Mouse (Mus musculus) kidney, embryonic 15.5 days (tissue): ENCODE measurements around the gene Zbtb24. TPM values are rescaled to one million over a fixed set of nuclear protein-coding genes. Genes with fewer than 3 reads are reported as not detected.

Experiments
- ATAC-seq: fragments of 200-750 bp; cut with Nextera tagmentation; replicated peaks from 2 replicates; pipeline ENCODE4 v1.8.0; 2017; ENCODE audit warnings: moderate TSS enrichment; ENCODE audit not compliant: low FRiP score
- H3K27ac ChIP-seq: fragments of 300-500 bp; sonication (generic); 2 replicates; pipeline ENCODE4 v1.5.1; 2015; ENCODE audit warnings: mild to moderate bottlenecking, inconsistent platforms
- H3K27me3 ChIP-seq: fragments of 300-500 bp; sonication (generic); 2 replicates; pipeline ENCODE4 v1.6.1; 2015; ENCODE audit warnings: inconsistent platforms
- H3K36me3 ChIP-seq: fragments of 300-500 bp; sonication (generic); 2 replicates; pipeline ENCODE4 v1.6.1; 2015; ENCODE audit warnings: inconsistent platforms
- H3K4me1 ChIP-seq: fragments of 300-500 bp; sonication (generic); 2 replicates; pipeline ENCODE4 v1.6.1; 2015; ENCODE audit warnings: inconsistent platforms
- H3K4me2 ChIP-seq: fragments of 300-500 bp; sonication (generic); 2 replicates; pipeline ENCODE4 v1.6.1; 2015; ENCODE audit warnings: moderate library complexity, mild to moderate bottlenecking, inconsistent platforms
- H3K4me3 ChIP-seq: fragments of 300-500 bp; sonication (generic); replicated peaks from 2 replicates; pipeline ENCODE4 v1.5.1; 2015; ENCODE audit warnings: mild to moderate bottlenecking, inconsistent platforms
- H3K9ac ChIP-seq: fragments of 300-500 bp; sonication (generic); 2 replicates; pipeline ENCODE4 v1.6.1; 2015; ENCODE audit warnings: mild to moderate bottlenecking, inconsistent platforms
- H3K9me3 ChIP-seq: fragments of 300-500 bp; sonication (generic); replicated peaks from 2 replicates; pipeline ENCODE4 v1.6.1; 2016; ENCODE audit warnings: inconsistent platforms
- WGBS: fragments of 180-500 bp; shearing (Covaris S2); methylation state at CpG from one replicate; pipeline ENCODE4 v1.1.7; 2015; ENCODE audit warnings: mixed read lengths; 5-methylcytosine and 5-hydroxymethylcytosine counted together
- polyA plus RNA-seq: library from polyadenylated mRNA; unstranded; fragments of >200 nt; fragmentation: Nextera tagmentation; extraction: Ambion mirVana; gene quantifications from 2 replicates; pipeline ENCODE4 v1.2.1, GENCODE M21; 2015

Zbtb24 gene
- polyA plus RNA-seq, 1 experiment from 2014 or later, result 19.8 TPM

- H3K4me1 ChIP-seq, result peaks cover 19% of the 10 kb centered on the region
- ATAC-seq, result no peak
- no peak overlapping the region for H3K27ac ChIP-seq
- H3K9ac ChIP-seq, result no peak overlapping the region
- no peaks in the 10 kb centered on the region for H3K9me3 ChIP-seq
- no peaks in the 10 kb centered on the region for H3K27me3 ChIP-seq
- H3K36me3 ChIP-seq, result no peaks in the 10 kb centered on the region
- H3K4me2 ChIP-seq, result no peak overlapping the region
- no peak overlapping the region for H3K4me3 ChIP-seq
These were observed 22.4 kb downstream of the Zbtb24 start for GRCm38 (mm10) chr10:41472534-41472933.

GRCm38 (mm10) chr10:41472962-41473481 lies 22.8 kb downstream of the Zbtb24 start:
- Histone ChIP-seq H3K27me3 (no peaks in the 10 kb centered on the region), H3K4me1 (peaks cover 22% of the 10 kb centered on the region), H3K4me2 (no peak overlapping the region), H3K4me3 (no peak overlapping the region), H3K27ac (no peak overlapping the region), H3K9me3 (no peaks in the 10 kb centered on the region), H3K9ac (no peak overlapping the region), H3K36me3 (no peaks in the 10 kb centered on the region)
- no peak for ATAC-seq
- WGBS, result 71% methylated on average over 5 of the region's 5 CpGs

GRCm38 (mm10) chr10:41473782-41474468 lies 23.7 kb downstream of the Zbtb24 start:
- WGBS, result 76% methylated on average over 6 of the region's 6 CpGs
- Histone ChIP-seq H3K4me1 (peaks cover 26% of the 10 kb centered on the region), H3K4me3 (no peak overlapping the region), H3K27me3 (no peaks in the 10 kb centered on the region), H3K36me3 (no peaks in the 10 kb centered on the region), H3K9ac (no peak overlapping the region), H3K4me2 (no peak overlapping the region), H3K9me3 (no peaks in the 10 kb centered on the region), H3K27ac (no peak overlapping the region)
- ATAC-seq, result no peak

GRCm38 (mm10) chr10:41474981-41475391 lies 24.8 kb downstream of the Zbtb24 start:
- H3K9me3 ChIP-seq, result no peaks in the 10 kb centered on the region
- ATAC-seq, result no peak
- H3K4me3 ChIP-seq, result no peak overlapping the region
- WGBS, result 75% methylated on average over 1 of the region's 1 CpGs
- H3K9ac ChIP-seq, result no peak overlapping the region
- H3K4me2 ChIP-seq, result no peak overlapping the region
- H3K36me3 ChIP-seq, result peaks cover 8% of the 10 kb centered on the region; the same call in 1 of the 2 replicates
- H3K4me1 ChIP-seq, result peaks cover 26% of the 10 kb centered on the region
- H3K27ac ChIP-seq, result peak overlapping the region; percentile 15; the same call in 1 of the 2 replicates
- no peaks in the 10 kb centered on the region for H3K27me3 ChIP-seq

GRCm38 (mm10) chr10:41476171-41477017 lies 26.2 kb downstream of the Zbtb24 start, which contains the start of gene Mical1:
Mical1 (plus strand) TSS chr10:41476314.
- Histone ChIP-seq H3K9me3 (no peaks in the 10 kb centered on the region), H3K36me3 (peaks cover 21% of the 10 kb centered on the region), H3K27ac (peak within 1 kb of the TSS; percentile 81), H3K4me3 (peak within 1 kb of the TSS; percentile 62), H3K4me1 (peaks cover 30% of the 10 kb centered on the region), H3K4me2 (peak within 1 kb of the TSS; percentile 93), H3K27me3 (no peaks in the 10 kb centered on the region), H3K9ac (peak within 1 kb of the TSS; percentile 57)
- peak; percentile 82 for ATAC-seq
- WGBS, result under 1% methylated on average over 35 of the region's 35 CpGs

- peak overlapping the region; percentile 57 for H3K9ac ChIP-seq
- WGBS, result under 1% methylated on average over 9 of the region's 9 CpGs
- peaks cover 30% of the 10 kb centered on the region for H3K4me1 ChIP-seq
- H3K4me2 ChIP-seq, result peak overlapping the region; percentile 93
- peak overlapping the region; percentile 81 for H3K27ac ChIP-seq
- H3K36me3 ChIP-seq, result peaks cover 26% of the 10 kb centered on the region
- H3K27me3 ChIP-seq, result no peaks in the 10 kb centered on the region
- ATAC-seq, result peak; percentile 9; the same call in 1 of the 2 replicates
- no peaks in the 10 kb centered on the region for H3K9me3 ChIP-seq
- H3K4me3 ChIP-seq, result peak overlapping the region; percentile 62
These were observed 26.8 kb downstream of the Zbtb24 start for GRCm38 (mm10) chr10:41477018-41477277.

GRCm38 (mm10) chr10:41477278-41478181 lies 27.3 kb downstream of the Zbtb24 start:
- 5% methylated on average over 20 of the region's 20 CpGs for WGBS
- Histone ChIP-seq H3K9ac (peak overlapping the region; percentile 57), H3K4me2 (peak overlapping the region; percentile 93), H3K9me3 (no peaks in the 10 kb centered on the region), H3K27ac (peak overlapping the region; percentile 81), H3K36me3 (peaks cover 31% of the 10 kb centered on the region), H3K4me3 (peak overlapping the region; percentile 62), H3K27me3 (no peaks in the 10 kb centered on the region), H3K4me1 (peaks cover 30% of the 10 kb centered on the region)
- peak; percentile 76 for ATAC-seq

- no peak for ATAC-seq
- no peaks in the 10 kb centered on the region for H3K9me3 ChIP-seq
- 92% methylated on average over 3 of the region's 3 CpGs for WGBS
These were observed 29.8 kb downstream of the Zbtb24 start for GRCm38 (mm10) chr10:41479961-41480360.

GRCm38 (mm10) chr10:41480938-41481880 lies 31.0 kb downstream of the Zbtb24 start:
- H3K4me3 ChIP-seq, result no peak overlapping the region
- peaks cover 24% of the 10 kb centered on the region for H3K4me1 ChIP-seq
- H3K27me3 ChIP-seq, result no peaks in the 10 kb centered on the region
- H3K4me2 ChIP-seq, result no peak overlapping the region
- H3K9me3 ChIP-seq, result no peaks in the 10 kb centered on the region
- H3K9ac ChIP-seq, result no peak overlapping the region
- no peak for ATAC-seq
- peaks cover 68% of the 10 kb centered on the region for H3K36me3 ChIP-seq
- WGBS, result 76% methylated on average over 33 of the region's 33 CpGs
- no peak overlapping the region for H3K27ac ChIP-seq

More at GRCm38 (mm10) chr10:41479961-41480360, 29.8 kb downstream of the Zbtb24 start:
- H3K27me3 ChIP-seq, result no peaks in the 10 kb centered on the region
- peaks cover 56% of the 10 kb centered on the region for H3K36me3 ChIP-seq
- H3K4me1 ChIP-seq, result peaks cover 30% of the 10 kb centered on the region
- H3K9ac ChIP-seq, result no peak overlapping the region
- no peak overlapping the region for H3K27ac ChIP-seq
- no peak overlapping the region for H3K4me3 ChIP-seq
- no peak overlapping the region for H3K4me2 ChIP-seq

GRCm38 (mm10) chr10:41482446-41482845 lies 32.3 kb downstream of the Zbtb24 start:
- no peak for ATAC-seq
- Histone ChIP-seq H3K27ac (no peak overlapping the region), H3K4me3 (no peak overlapping the region), H3K27me3 (no peaks in the 10 kb centered on the region), H3K9ac (no peak overlapping the region), H3K9me3 (no peaks in the 10 kb centered on the region), H3K36me3 (peaks cover 80% of the 10 kb centered on the region), H3K4me2 (no peak overlapping the region), H3K4me1 (peaks cover 12% of the 10 kb centered on the region)
- 88% methylated on average over 7 of the region's 7 CpGs for WGBS

- no peak overlapping the region for H3K4me3 ChIP-seq
- H3K4me2 ChIP-seq, result no peak overlapping the region
- no peak overlapping the region for H3K27ac ChIP-seq
- peaks cover 74% of the 10 kb centered on the region for H3K36me3 ChIP-seq
- H3K9me3 ChIP-seq, result no peaks in the 10 kb centered on the region
- 0 out of 2 replicates have a peak, but pooled peaks cover 3% of the 10 kb centered on the region for H3K27me3 ChIP-seq
- whole genome bisulfite sequencing, result 84% methylated on average over 16 of the region's 16 CpGs
- H3K4me1 ChIP-seq, result peaks cover 30% of the 10 kb centered on the region
- no peak overlapping the region for H3K9ac ChIP-seq
- ATAC-seq, result no peak
These were observed 35.6 kb downstream of the Zbtb24 start for GRCm38 (mm10) chr10:41485778-41486177.
